In genomic region chr12:80084446-80085112, GRCm38 (mm10) we compare ENCODE assay signal across 9 mouse cellular contexts. TPM values are rescaled to one million over a fixed set of nuclear protein-coding genes. Genes with fewer than 3 reads are reported as not detected.
DNase-seq lines count a peak whose midpoint lies in the region; ATAC-seq and TF ChIP-seq lines count a peak whose summit lies in the region.
"Had no signal": no experiment of that assay in that cellular context is flagged by ENCODE, and none has a peak within 500 bp of the region (broad histone marks: within the 10 kb centered on the region; RNA-seq: fewer than 3 reads in every experiment).

No protein-coding gene starts in this region.

- TF ChIP-seq RAD21 in MEL (IDR thresholded peaks at IDR 0.05; ENCODE audit: low read depth, low read length): no peak

- TF ChIP-seq EP300 in MEL (IDR thresholded peaks at IDR 0.05; ENCODE audit: low read depth in 1 of 2, low read length in 2 of 2): no peak

- no peaks in the 10 kb centered on the region for H3K27me3 ChIP-seq in hindbrain, embryonic 11.5 days (ENCODE audit: control insufficient read depth, insufficient read depth, low read length)
- H3K27me3 ChIP-seq in hindbrain, embryonic 16.5 days (replicated peaks; ENCODE audit: control insufficient read depth, insufficient read depth, low read length): no peaks in the 10 kb centered on the region
- H3K27me3 ChIP-seq in MEL (ENCODE audit: control insufficient read depth in 1 of 2, insufficient read depth in 2 of 2, low read length in 2 of 2): no peaks in the 10 kb centered on the region
- H3K27me3 ChIP-seq in embryonic facial prominence, embryonic 15.5 days: no peaks in the 10 kb centered on the region
- no peaks in the 10 kb centered on the region for H3K27me3 ChIP-seq in limb, embryonic 15.5 days

- ATAC-seq in hindbrain, embryonic 11.5 days (ENCODE audit: low FRiP score): no peak
- ATAC-seq in hindbrain, embryonic 16.5 days: no peak
- ATAC-seq in embryonic facial prominence, embryonic 15.5 days (ENCODE audit: insufficient number of reproducible peaks, low FRiP score, low TSS enrichment, low read depth): no peak; the same call in 1 of the 2 replicates
- ATAC-seq in limb, embryonic 15.5 days (ENCODE audit: insufficient number of reproducible peaks, low FRiP score, low TSS enrichment, low read depth): 0 out of 2 replicates have a peak, but pooled peaks have one; percentile 36

- 0 out of 2 replicates have a peak overlapping the region, but pooled peaks have one; percentile 24 for H3K27ac ChIP-seq in hindbrain, embryonic 11.5 days (ENCODE audit: low read depth, low read length)
- no peak overlapping the region for H3K27ac ChIP-seq in hindbrain, embryonic 16.5 days (ENCODE audit: low read depth, low read length)
- H3K27ac ChIP-seq in MEL (ENCODE audit: control insufficient read depth, low read depth, low read length): peak overlapping the region; percentile 42
- H3K27ac ChIP-seq in embryonic facial prominence, embryonic 15.5 days (replicated peaks): peak overlapping the region; percentile 44
- peak overlapping the region; percentile 67 for H3K27ac ChIP-seq in limb, embryonic 15.5 days

- TF ChIP-seq POLR2A in MEL (IDR thresholded peaks at IDR 0.05; ENCODE audit: control insufficient read depth in 1 of 2, insufficient read depth in 1 of 2, low read depth in 1 of 2, low read length in 2 of 2, poor library complexity in 1 of 2): no peak

- no peaks in the 10 kb centered on the region for H3K36me3 ChIP-seq in hindbrain, embryonic 11.5 days (ENCODE audit: control insufficient read depth, insufficient read depth, low read length)
- no peaks in the 10 kb centered on the region for H3K36me3 ChIP-seq in hindbrain, embryonic 16.5 days (ENCODE audit: control insufficient read depth, insufficient read depth, low read length)
- H3K36me3 ChIP-seq in MEL (ENCODE audit: control insufficient read depth in 1 of 2, insufficient read depth in 2 of 2, low read length in 2 of 2): peaks cover 0 to 29% of the 10 kb centered on the region in 2 experiments; a peak in 2 of 4 replicates
- no peaks in the 10 kb centered on the region for H3K36me3 ChIP-seq in embryonic facial prominence, embryonic 15.5 days
- H3K36me3 ChIP-seq in limb, embryonic 15.5 days: no peaks in the 10 kb centered on the region

- H3K4me3 ChIP-seq in hindbrain, embryonic 11.5 days (ENCODE audit: low read depth, low read length): no peak overlapping the region
- no peak overlapping the region for H3K4me3 ChIP-seq in hindbrain, embryonic 16.5 days (ENCODE audit: low read length)
- no peak overlapping the region for H3K4me3 ChIP-seq in MEL (ENCODE audit: control insufficient read depth in 1 of 2, insufficient read depth in 1 of 2, low read depth in 2 of 2, low read length in 2 of 2)
- H3K4me3 ChIP-seq in embryonic facial prominence, embryonic 15.5 days (replicated peaks): no peak overlapping the region
- H3K4me3 ChIP-seq in limb, embryonic 15.5 days: no peak overlapping the region

- no peaks in the 10 kb centered on the region for H3K79me2 ChIP-seq in MEL (ENCODE audit: control insufficient read depth, insufficient read depth, low read length, poor library complexity)

- no peaks in the 10 kb centered on the region for H3K9me3 ChIP-seq in hindbrain, embryonic 11.5 days (ENCODE audit: control insufficient read depth, low read length)
- no peaks in the 10 kb centered on the region for H3K9me3 ChIP-seq in hindbrain, embryonic 16.5 days (ENCODE audit: control insufficient read depth, low read length)
- no peaks in the 10 kb centered on the region for H3K9me3 ChIP-seq in MEL (replicated peaks; ENCODE audit: insufficient read depth, low read length)
- no peaks in the 10 kb centered on the region for H3K9me3 ChIP-seq in embryonic facial prominence, embryonic 15.5 days (replicated peaks)
- no peaks in the 10 kb centered on the region for H3K9me3 ChIP-seq in limb, embryonic 15.5 days

- H3K4me1 ChIP-seq in hindbrain, embryonic 11.5 days (replicated peaks; ENCODE audit: control insufficient read depth, insufficient read depth, low read length): peaks cover 5% of the 10 kb centered on the region
- no peaks in the 10 kb centered on the region for H3K4me1 ChIP-seq in hindbrain, embryonic 16.5 days (ENCODE audit: control insufficient read depth, insufficient read depth, low read depth, low read length)
- H3K4me1 ChIP-seq in MEL (ENCODE audit: control insufficient read depth in 1 of 2, insufficient read depth in 2 of 2, low read length in 2 of 2): peaks cover 13 to 34% of the 10 kb centered on the region in 2 experiments
- peaks cover 22% of the 10 kb centered on the region for H3K4me1 ChIP-seq in embryonic facial prominence, embryonic 15.5 days
- peaks cover 33% of the 10 kb centered on the region for H3K4me1 ChIP-seq in limb, embryonic 15.5 days

- H3K4me2 ChIP-seq in hindbrain, embryonic 11.5 days (replicated peaks; ENCODE audit: low read depth, low read length): no peak overlapping the region
- no peak overlapping the region for H3K4me2 ChIP-seq in hindbrain, embryonic 16.5 days (ENCODE audit: low read length)
- H3K4me2 ChIP-seq in embryonic facial prominence, embryonic 15.5 days (replicated peaks): no peak overlapping the region
- H3K4me2 ChIP-seq in limb, embryonic 15.5 days: no peak overlapping the region

- no peak for DNase-seq in hindbrain, embryonic 11.5 days (ENCODE audit: low spot score)
- no peak for DNase-seq in MEL (ENCODE audit: low read depth, low spot score)
- no peak for DNase-seq in cerebellum, postnatal 36 days
- DNase-seq in cerebellum, adult 9-10 months: no peak
- no peak for DNase-seq in cerebellum, postnatal 14 days
- DNase-seq: cerebellum, postnatal 25 days had no signal

- 45% methylated on average over 7 of the region's 7 CpGs for WGBS in hindbrain, embryonic 11.5 days
- 51% methylated on average over 7 of the region's 7 CpGs for WGBS in hindbrain, embryonic 16.5 days
- 46% methylated on average over 7 of the region's 7 CpGs for WGBS in embryonic facial prominence, embryonic 15.5 days
- 48% methylated on average over 7 of the region's 7 CpGs for WGBS in limb, embryonic 15.5 days

- TF ChIP-seq CTCF in MEL (IDR thresholded peaks at IDR 0.05 in 2 of 3, conservative IDR thresholded peaks at IDR 0.05 in 1 of 3; ENCODE audit: control insufficient read depth in 1 of 3, insufficient read depth in 1 of 3, low read depth in 2 of 3, low read length in 3 of 3, poor library complexity in 1 of 3, severe bottlenecking in 1 of 3): no peak

- no peak overlapping the region for H3K9ac ChIP-seq in hindbrain, embryonic 11.5 days (ENCODE audit: low read depth, low read length)
- no peak overlapping the region for H3K9ac ChIP-seq in hindbrain, embryonic 16.5 days (ENCODE audit: low read depth, low read length)
- H3K9ac ChIP-seq in MEL (ENCODE audit: control insufficient read depth, low read depth, low read length, poor library complexity, severe bottlenecking): no peak overlapping the region
- no peak overlapping the region for H3K9ac ChIP-seq in embryonic facial prominence, embryonic 15.5 days
- H3K9ac ChIP-seq in limb, embryonic 15.5 days: no peak overlapping the region

TF ChIP-seq in MEL, 35 proteins besides CTCF, POLR2A, EP300 and RAD21:
- TF ChIP-seq ELF1 (IDR thresholded peaks at IDR 0.05; ENCODE audit: low read depth, low read length) (no peak), MAFK (IDR thresholded peaks at IDR 0.05; ENCODE audit: borderline replicate concordance, low read depth, low read length) (no peak), UBTF (IDR thresholded peaks at IDR 0.05; ENCODE audit: borderline replicate concordance, insufficient read depth, low read depth, low read length) (no peak), ZKSCAN1 (IDR thresholded peaks at IDR 0.05; ENCODE audit: low read depth, low read length) (no peak), SIN3A (IDR thresholded peaks at IDR 0.05; ENCODE audit: low read length) (no peak; the same call in 1 of the 2 replicates), MEF2A (IDR thresholded peaks at IDR 0.05; ENCODE audit: extremely low read depth, insufficient replicate concordance, low read depth, low read length, poor library complexity, severe bottlenecking) (no peak), ETS1 (IDR thresholded peaks at IDR 0.05; ENCODE audit: low read depth, low read length) (no peak), TAL1 (IDR thresholded peaks at IDR 0.05; ENCODE audit: low read length) (peak; percentile 37), E2F4 (IDR thresholded peaks at IDR 0.05; ENCODE audit: borderline replicate concordance, low read depth, low read length) (no peak)

RNA-seq across cellular contexts. Expression of gene Zfp36l1, which starts 28.2 kb away (rescaled TPM):
- 112 and 127 TPM in 2 replicates for polyA plus RNA-seq in hindbrain, embryonic 11.5 days (2014; fragmentation: Nextera tagmentation; extraction: Ambion mirVana)
- polyA plus RNA-seq in hindbrain, embryonic 16.5 days (2015; fragmentation: Nextera tagmentation; extraction: Ambion mirVana): 38.0 and 50.8 TPM in 2 replicates
- total RNA-seq in MEL (2012; rRNA removed): 1.2 and 1.5 TPM in 2 replicates
- polyA plus RNA-seq in MEL (2012; ENCODE audit: insufficient read depth in 1 of 2, insufficient read length in 2 of 2, low read depth in 1 of 2, low replicate concordance in 2 of 2, missing spikeins in 1 of 2): 10 to 100 TPM in 1 of 2 experiments, not detected in 1; 22.5 TPM
- 153 and 178 TPM in 2 replicates for polyA plus RNA-seq in embryonic facial prominence, embryonic 15.5 days (2015; fragmentation: Nextera tagmentation; extraction: Ambion mirVana)
- 147 and 148 TPM in 2 replicates for polyA plus RNA-seq in limb, embryonic 15.5 days (2015; fragmentation: Nextera tagmentation; extraction: Ambion mirVana)
